Mouse (Mus musculus) neural tube, embryonic 14.5 days (tissue): Measurements from ENCODE around the gene Zcchc2. TPM values are rescaled to one million over a fixed set of nuclear protein-coding genes. Genes with fewer than 3 reads are reported as not detected.

Source experiments
- ATAC-seq: fragments of 200-750 bp; cut with Nextera tagmentation; 2 replicates; pipeline ENCODE4 v1.8.0; 2017; ENCODE audit warnings: low read depth, mild to moderate bottlenecking, moderate TSS enrichment, moderate library complexity
- H3K27ac ChIP-seq: fragments of 300-500 bp; sonication (generic); 2 replicates; pipeline ENCODE4 v1.5.1; 2014; ENCODE audit warnings: low read depth, mild to moderate bottlenecking, control low read depth, low read length, moderate library complexity, mixed read lengths
- H3K27me3 ChIP-seq: fragments of 300-500 bp; sonication (generic); 2 replicates; pipeline ENCODE4 v1.6.1; 2014; ENCODE audit warnings: low read length; ENCODE audit not compliant: control insufficient read depth, insufficient read depth
- H3K36me3 ChIP-seq: fragments of 300-500 bp; sonication (generic); 2 replicates; pipeline ENCODE4 v1.6.1; 2014; ENCODE audit warnings: low read length, mixed read lengths; ENCODE audit not compliant: control insufficient read depth, insufficient read depth
- H3K4me1 ChIP-seq: fragments of 300-500 bp; sonication (generic); 2 replicates; pipeline ENCODE4 v1.6.1; 2014; ENCODE audit warnings: low read length; ENCODE audit not compliant: control insufficient read depth, insufficient read depth
- H3K4me2 ChIP-seq: fragments of 300-500 bp; sonication (generic); 2 replicates; pipeline ENCODE4 v1.6.1; 2014; ENCODE audit warnings: mild to moderate bottlenecking, low read depth, low read length, control low read depth
- H3K4me3 ChIP-seq: fragments of 300-500 bp; sonication (generic); 2 replicates; pipeline ENCODE4 v1.5.1; 2014; ENCODE audit warnings: low read depth, low read length, control low read depth, mixed read lengths
- H3K9ac ChIP-seq: fragments of 300-500 bp; sonication (generic); replicated peaks from 2 replicates; pipeline ENCODE4 v1.6.1; 2014; ENCODE audit warnings: low read depth, mild to moderate bottlenecking, control low read depth, low read length, mixed read lengths
- H3K9me3 ChIP-seq: fragments of 300-500 bp; sonication (generic); 2 replicates; pipeline ENCODE4 v1.6.1; 2016; ENCODE audit warnings: low read length; ENCODE audit not compliant: control insufficient read depth
- WGBS: fragments of 180-500 bp; shearing (Covaris S2); extraction: QIAGEN DNeasy Blood & Tissue Kit; methylation state at CpG from one replicate; pipeline ENCODE4 v1.1.7; 2014; 5-methylcytosine and 5-hydroxymethylcytosine counted together
- polyA plus RNA-seq: library from polyadenylated mRNA; unstranded; fragments of >200 nt; fragmentation: Nextera tagmentation; extraction: Ambion mirVana; gene quantifications from 2 replicates; pipeline ENCODE4 v1.2.1, GENCODE M21; 2014

The Zcchc2 gene
- polyA plus RNA-seq, result 3.5 TPM in 2 replicates

- H3K27me3 ChIP-seq, result no peaks in the 10 kb centered on the region
- peaks cover 18% of the 10 kb centered on the region for H3K4me1 ChIP-seq
- 1% methylated on average over 45 of the region's 83 CpGs for WGBS
- H3K9me3 ChIP-seq, result no peaks in the 10 kb centered on the region
- no peaks in the 10 kb centered on the region for H3K36me3 ChIP-seq
- H3K27ac ChIP-seq, result peak within 1 kb of the TSS; percentile 90
- H3K4me3 ChIP-seq, result peak within 1 kb of the TSS; percentile 58
- peak within 1 kb of the TSS; percentile 99 for H3K4me2 ChIP-seq
- peak within 1 kb of the TSS; percentile 72 for H3K9ac ChIP-seq
- peak; percentile 96 for ATAC-seq
Measured at GRCm38 (mm10) chr1:105990138-105990821, at the start of gene Zcchc2. Gene Zcchc2 (plus strand): TSS chr1:105990406.

DNA sequence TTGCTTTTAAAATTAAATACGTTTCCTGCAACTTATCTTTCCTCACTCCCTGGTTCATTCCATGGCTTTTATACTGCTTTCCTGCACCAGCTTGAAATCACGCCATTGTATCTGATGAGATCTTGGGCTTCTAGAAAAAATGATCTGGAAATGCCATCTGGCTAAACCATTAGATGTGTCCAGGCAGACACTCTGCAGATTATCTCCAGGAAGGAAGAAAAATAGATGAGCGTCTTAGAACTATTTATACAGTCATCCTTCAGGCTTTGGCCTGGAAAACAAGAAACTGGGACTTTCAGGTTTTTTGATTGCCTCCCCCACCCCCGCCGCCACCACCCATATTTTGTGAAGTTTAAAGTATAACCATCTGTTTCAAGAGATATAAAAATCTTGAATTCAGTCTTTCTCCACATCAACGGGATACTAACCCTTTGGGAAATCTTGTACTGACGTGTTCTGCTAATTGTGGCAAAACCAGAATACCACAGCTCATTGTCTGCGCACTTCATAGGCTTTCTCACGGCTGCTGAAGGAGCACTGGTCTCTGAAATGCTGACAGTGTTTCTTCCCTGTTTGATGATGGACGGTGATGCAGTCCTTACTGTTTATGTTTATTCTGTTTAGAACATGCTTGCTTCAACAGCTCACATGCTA, 45.2 kb upstream of the Zcchc2 start:
- ATAC-seq, result no peak
- WGBS, result 83% methylated on average over 10 of the region's 10 CpGs
- no peak overlapping the region for H3K9ac ChIP-seq

GRCm38 (mm10) chr1:105946581-105947540, 43.3 kb upstream of the Zcchc2 start:
- Histone ChIP-seq H3K27me3 (no peaks in the 10 kb centered on the region), H3K4me1 (no peaks in the 10 kb centered on the region), H3K4me3 (no peak overlapping the region), H3K9ac (no peak overlapping the region), H3K4me2 (no peak overlapping the region), H3K9me3 (no peaks in the 10 kb centered on the region), H3K36me3 (no peaks in the 10 kb centered on the region), H3K27ac (no peak overlapping the region)
- no peak; the same call in 1 of the 2 replicates for ATAC-seq
- 75% methylated on average over 13 of the region's 13 CpGs for WGBS

More for the DNA sequence above, 45.2 kb upstream of the Zcchc2 start:
- Histone ChIP-seq H3K27me3 (no peaks in the 10 kb centered on the region), H3K27ac (no peak overlapping the region), H3K4me3 (no peak overlapping the region), H3K4me1 (no peaks in the 10 kb centered on the region), H3K4me2 (no peak overlapping the region), H3K36me3 (no peaks in the 10 kb centered on the region), H3K9me3 (no peaks in the 10 kb centered on the region)

DNA sequence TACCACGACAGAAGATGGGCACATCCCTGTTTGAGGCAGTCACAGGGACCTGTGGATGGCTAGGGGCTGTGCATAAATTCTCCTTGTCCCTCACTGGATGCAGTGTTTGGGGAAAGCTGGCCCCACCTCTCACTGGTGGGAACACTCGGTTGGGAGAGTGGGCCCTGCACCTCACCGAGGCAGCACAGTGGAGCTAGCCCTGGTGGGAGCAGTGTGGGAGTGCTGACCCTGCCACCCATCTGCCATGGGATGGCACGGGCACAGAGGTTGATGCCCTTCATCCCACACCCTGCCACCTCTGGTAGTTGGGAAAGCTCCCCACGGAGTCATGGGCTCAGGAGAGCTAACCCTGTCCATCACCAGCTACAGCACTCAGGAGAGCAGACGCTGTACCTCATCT, 41.9 kb upstream of the Zcchc2 start:
- no peak overlapping the region for H3K4me3 ChIP-seq
- H3K36me3 ChIP-seq, result no peaks in the 10 kb centered on the region
- ATAC-seq, result no peak
- H3K4me1 ChIP-seq, result no peaks in the 10 kb centered on the region
- no peak overlapping the region for H3K4me2 ChIP-seq
- H3K9me3 ChIP-seq, result no peaks in the 10 kb centered on the region
- no peak overlapping the region for H3K27ac ChIP-seq
- no peaks in the 10 kb centered on the region for H3K27me3 ChIP-seq
- no peak overlapping the region for H3K9ac ChIP-seq
- WGBS, result 90% methylated on average over 6 of the region's 6 CpGs

- H3K36me3 ChIP-seq, result no peaks in the 10 kb centered on the region
- H3K9me3 ChIP-seq, result no peaks in the 10 kb centered on the region
- no peak overlapping the region for H3K4me3 ChIP-seq
- 78% methylated on average over 2 of the region's 2 CpGs for WGBS
- H3K9ac ChIP-seq, result no peak overlapping the region
- H3K4me2 ChIP-seq, result no peak overlapping the region
- no peak for ATAC-seq
- no peaks in the 10 kb centered on the region for H3K4me1 ChIP-seq
- no peak overlapping the region for H3K27ac ChIP-seq
- no peaks in the 10 kb centered on the region for H3K27me3 ChIP-seq
Measured at GRCm38 (mm10) chr1:105953588-105953987, 36.6 kb upstream of the Zcchc2 start.

GRCm38 (mm10) chr1:105954047-105954446, 36.2 kb upstream of the Zcchc2 start:
- Histone ChIP-seq H3K4me2 (no peak overlapping the region), H3K27me3 (no peaks in the 10 kb centered on the region), H3K4me3 (no peak overlapping the region), H3K9me3 (no peaks in the 10 kb centered on the region), H3K9ac (no peak overlapping the region), H3K36me3 (no peaks in the 10 kb centered on the region), H3K27ac (no peak overlapping the region), H3K4me1 (no peaks in the 10 kb centered on the region)
- ATAC-seq, result no peak

GRCm38 (mm10) chr1:105956057-105956456, 34.1 kb upstream of the Zcchc2 start:
- no peaks in the 10 kb centered on the region for H3K9me3 ChIP-seq
- 65% methylated on average over 5 of the region's 5 CpGs for WGBS
- no peaks in the 10 kb centered on the region for H3K4me1 ChIP-seq
- H3K4me2 ChIP-seq, result no peak overlapping the region
- H3K4me3 ChIP-seq, result no peak overlapping the region
- H3K27me3 ChIP-seq, result no peaks in the 10 kb centered on the region
- H3K36me3 ChIP-seq, result no peaks in the 10 kb centered on the region
- H3K9ac ChIP-seq, result no peak overlapping the region
- no peak overlapping the region for H3K27ac ChIP-seq
- no peak for ATAC-seq

DNA sequence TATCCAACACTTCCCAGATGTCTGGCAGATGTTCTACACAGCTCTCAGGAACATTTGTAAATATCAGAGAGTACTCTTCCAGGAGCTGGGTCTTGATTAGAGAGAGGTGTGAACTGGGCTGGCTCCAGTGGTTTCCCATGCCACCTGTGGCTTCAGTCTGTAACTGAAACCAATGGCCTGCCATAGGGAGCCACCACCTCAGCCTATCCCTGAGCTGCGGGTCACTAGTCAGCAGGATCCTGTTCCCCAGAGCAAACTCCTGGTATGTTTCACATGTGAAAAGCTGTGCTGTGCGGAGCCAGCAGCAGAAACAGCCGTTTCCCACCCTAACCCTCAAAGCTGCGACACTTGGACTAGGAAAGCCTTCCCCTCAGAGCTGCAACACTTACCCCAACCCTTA, 28.7 kb upstream of the Zcchc2 start:
- H3K27me3 ChIP-seq, result no peaks in the 10 kb centered on the region
- no peaks in the 10 kb centered on the region for H3K9me3 ChIP-seq
- H3K27ac ChIP-seq, result no peak overlapping the region
- no peak overlapping the region for H3K4me3 ChIP-seq
- no peak overlapping the region for H3K4me2 ChIP-seq
- no peaks in the 10 kb centered on the region for H3K4me1 ChIP-seq
- H3K36me3 ChIP-seq, result no peaks in the 10 kb centered on the region
- H3K9ac ChIP-seq, result no peak overlapping the region
- ATAC-seq, result no peak
- WGBS, result 86% methylated on average over 4 of the region's 4 CpGs
